Mouse (Mus musculus) erythroblast, embryonic 14.5 days (primary cell): Measurements from ENCODE around the gene Slc26a1.

Experiments used
- GATA1 ChIP-seq: IDR thresholded peaks from 2 replicates; pipeline ENCODE4 v1.6.1; 2012; ENCODE audit warnings: low read length, inconsistent platforms, mixed read lengths
- TAL1 ChIP-seq: IDR thresholded peaks from 3 replicates; pipeline ENCODE4 v1.6.1; 2012; ENCODE audit warnings: low read length, inconsistent platforms, mixed read lengths

DNA sequence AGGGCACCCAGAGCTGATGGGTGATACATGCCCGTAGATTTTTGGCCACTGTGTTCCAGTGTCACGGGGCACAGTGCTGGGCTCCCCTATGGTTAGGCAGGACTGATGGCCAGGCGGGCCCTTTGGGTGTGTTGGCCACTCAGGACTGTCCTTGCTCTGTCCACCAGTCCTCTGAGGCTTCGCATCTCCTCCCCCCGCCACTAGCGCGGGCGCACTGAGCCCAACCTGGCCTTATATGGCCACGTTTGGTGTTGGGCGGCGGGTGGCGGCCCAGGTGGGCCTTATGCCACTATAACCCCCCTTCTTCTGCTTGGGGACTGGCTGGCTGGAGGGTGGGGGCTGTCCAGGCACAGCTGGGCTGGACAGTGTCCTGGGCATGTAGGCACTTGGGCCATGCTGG lies 20.5 kb upstream of the Slc26a1 start:
- TF ChIP-seq TAL1, result no peak
- no peak for TF ChIP-seq GATA1
